Mouse (Mus musculus) brown adipose tissue, adult 24 weeks (tissue): Measurements from ENCODE around the gene Hnrnpu. TPM values are rescaled to one million over a fixed set of nuclear protein-coding genes. Genes with fewer than 3 reads are reported as not detected.
A peak's percentile ranks its signal among the peaks of the same experiment; 100 is the strongest.
"Not testable (repeated sequence)": the region's sequence is repeated elsewhere in the genome, so short reads cannot be mapped to it uniquely, and the experiment has no call there.

Experiments
- H3K27ac ChIP-seq: fragments of 200-500 bp; replicated peaks from 2 replicates; pipeline ENCODE4 v1.5.1; 2012; ENCODE audit warnings: low read depth, mild to moderate bottlenecking, low read length
- H3K4me1 ChIP-seq: fragments of 200-500 bp; 2 replicates; pipeline ENCODE4 v1.6.1; 2012; ENCODE audit warnings: low read length, mixed read lengths; ENCODE audit not compliant: control insufficient read depth, insufficient read depth, insufficient read length
- H3K4me3 ChIP-seq: fragments of 200-500 bp; 2 replicates; pipeline ENCODE4 v1.5.1; 2012; ENCODE audit warnings: low read depth, mild to moderate bottlenecking, low read length, moderate library complexity; ENCODE audit not compliant: insufficient read depth
- polyA plus RNA-seq: library from polyadenylated mRNA; stranded (reverse); fragments of >200 nt; gene quantifications from 2 replicates; pipeline ENCODE4 v1.2.4, GENCODE M21; 2012; ENCODE audit not compliant: missing spikeins, insufficient read depth, insufficient read length

Hnrnpu gene
- polyA plus RNA-seq, 1 experiment, result 168 TPM

GRCm38 (mm10) chr1:178357776-178358710 is 20.4 kb upstream of the Hnrnpu start:
- H3K27ac ChIP-seq, result 0 out of 2 replicates have a peak overlapping the region, but pooled peaks have one; percentile 21
- H3K4me1 ChIP-seq, result peaks cover 15% of the 10 kb centered on the region
- H3K4me3 ChIP-seq, result no peak overlapping the region

GRCm38 (mm10) chr1:178354576-178354975 is 17.0 kb upstream of the Hnrnpu start:
- no peak overlapping the region for H3K4me3 ChIP-seq
- no peak overlapping the region for H3K27ac ChIP-seq
- H3K4me1 ChIP-seq, result peaks cover 15% of the 10 kb centered on the region

- Histone ChIP-seq H3K27ac (no peak overlapping the region), H3K4me3 (no peak overlapping the region), H3K4me1 (no peaks in the 10 kb centered on the region)
These were observed 14.0 kb upstream of the Hnrnpu start for GRCm38 (mm10) chr1:178351643-178352042.

GRCm38 (mm10) chr1:178350792-178351191 is 13.2 kb upstream of the Hnrnpu start:
- Histone ChIP-seq H3K4me3 (no peak overlapping the region), H3K4me1 (no peaks in the 10 kb centered on the region), H3K27ac (no peak overlapping the region)

- not testable (repeated sequence) for H3K4me3 ChIP-seq, H3K27ac ChIP-seq, H3K4me1 ChIP-seq
These were observed 6.6 kb upstream of the Hnrnpu start for GRCm38 (mm10) chr1:178344071-178344805.

- no peak overlapping the region for H3K4me3 ChIP-seq
- no peaks in the 10 kb centered on the region for H3K4me1 ChIP-seq
- H3K27ac ChIP-seq, result no peak overlapping the region
These were observed 5.0 kb upstream of the Hnrnpu start for GRCm38 (mm10) chr1:178342612-178343011.

- no peak overlapping the region for H3K4me3 ChIP-seq
- no peaks in the 10 kb centered on the region for H3K4me1 ChIP-seq
- no peak overlapping the region for H3K27ac ChIP-seq
These were observed 4.5 kb upstream of the Hnrnpu start for GRCm38 (mm10) chr1:178342063-178342462.

GRCm38 (mm10) chr1:178341435-178341834 is 3.8 kb upstream of the Hnrnpu start:
- no peak overlapping the region for H3K4me3 ChIP-seq
- H3K4me1 ChIP-seq, result no peaks in the 10 kb centered on the region
- H3K27ac ChIP-seq, result no peak overlapping the region

GRCm38 (mm10) chr1:178340213-178340612 is 2.6 kb upstream of the Hnrnpu start:
- Histone ChIP-seq H3K27ac (no peak overlapping the region), H3K4me1 (no peaks in the 10 kb centered on the region)

GRCm38 (mm10) chr1:178338318-178338641 is 683 bp upstream of the Hnrnpu start:
- H3K4me1 ChIP-seq, result no peaks in the 10 kb centered on the region
- peak overlapping the region; percentile 78 for H3K4me3 ChIP-seq
- H3K27ac ChIP-seq, result peak overlapping the region; percentile 97

More at GRCm38 (mm10) chr1:178340213-178340612, 2.6 kb upstream of the Hnrnpu start:
- no peak overlapping the region for H3K4me3 ChIP-seq

- peak overlapping the region; percentile 93 for H3K4me3 ChIP-seq
These were observed 668 bp downstream of the Hnrnpu start for GRCm38 (mm10) chr1:178336777-178337481.

GRCm38 (mm10) chr1:178336289-178336775 is 1.3 kb downstream of the Hnrnpu start:
- Histone ChIP-seq H3K27ac (peak overlapping the region; percentile 83), H3K4me3 (peak overlapping the region; percentile 93), H3K4me1 (no peaks in the 10 kb centered on the region)

More at GRCm38 (mm10) chr1:178336777-178337481, 668 bp downstream of the Hnrnpu start:
- Histone ChIP-seq H3K4me1 (no peaks in the 10 kb centered on the region), H3K27ac (peak overlapping the region; percentile 99)

- Histone ChIP-seq H3K4me3 (peak overlapping the region; percentile 93), H3K4me1 (no peaks in the 10 kb centered on the region), H3K27ac (peak overlapping the region; percentile 83)
These were observed 1.7 kb downstream of the Hnrnpu start for GRCm38 (mm10) chr1:178335860-178336261.

GRCm38 (mm10) chr1:178329946-178330345 is 7.7 kb downstream of the Hnrnpu start:
- Histone ChIP-seq H3K4me1 (no peaks in the 10 kb centered on the region), H3K27ac (no peak overlapping the region), H3K4me3 (no peak overlapping the region)

- Histone ChIP-seq H3K4me3 (no peak overlapping the region), H3K27ac (no peak overlapping the region), H3K4me1 (no peaks in the 10 kb centered on the region)
These were observed 8.6 kb downstream of the Hnrnpu start for GRCm38 (mm10) chr1:178329017-178329416.
